Mouse (Mus musculus): ENCODE measurements around the gene Usf1. TPM values are rescaled to one million over a fixed set of nuclear protein-coding genes. Genes with fewer than 3 reads are reported as not detected.

Gene Usf1
- polyA plus RNA-seq, 1 experiment = 87.8 TPM

DNA sequence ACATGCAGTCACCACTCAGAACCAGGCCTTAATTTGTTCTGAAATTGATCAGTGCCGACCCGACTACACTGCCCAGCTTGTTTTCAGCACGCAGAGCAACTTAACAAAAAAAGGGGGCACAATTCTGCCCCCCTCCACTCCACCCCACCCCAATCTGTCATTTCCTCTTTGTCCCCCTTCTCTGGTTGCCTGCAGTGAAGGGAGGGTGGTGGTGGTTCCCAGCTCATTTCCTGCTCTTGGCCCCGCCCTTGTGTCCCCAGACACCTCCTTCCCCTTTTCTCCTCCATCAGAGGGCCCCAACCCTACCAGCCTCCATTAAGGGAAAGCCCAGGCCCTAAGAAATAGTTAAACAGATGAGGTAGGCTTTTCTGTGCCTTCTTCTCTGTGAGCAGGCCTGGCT is 21.0 kb upstream of the Usf1 start:
- TF ChIP-seq POLR2A (IDR thresholded peaks at IDR 0.05; ENCODE audit: low read depth, low read length) = no peak
- TF ChIP-seq CTCF (IDR thresholded peaks at IDR 0.05; ENCODE audit: extremely low read depth, insufficient read length, insufficient replicate concordance, low read depth, low read length) = no peak
- H3K36me3 ChIP-seq (ENCODE audit: control insufficient read depth, insufficient read depth, low read length) = no peaks in the 10 kb centered on the region
- H3K4me3 ChIP-seq (ENCODE audit: low read depth, low read length) = peak overlapping the region; percentile 73
- H3K4me1 ChIP-seq (ENCODE audit: control insufficient read depth, insufficient read depth, insufficient read length, low read length) = 0 out of 2 replicates have a peak, but pooled peaks cover 2% of the 10 kb centered on the region
- no peaks in the 10 kb centered on the region for H3K27me3 ChIP-seq (ENCODE audit: control insufficient read depth, insufficient read depth, low read length)
- WGBS = 70% methylated on average over 4 of the region's 4 CpGs
- peak overlapping the region; percentile 87 for H3K27ac ChIP-seq (ENCODE audit: insufficient read depth, low read depth, low read length)

DNA sequence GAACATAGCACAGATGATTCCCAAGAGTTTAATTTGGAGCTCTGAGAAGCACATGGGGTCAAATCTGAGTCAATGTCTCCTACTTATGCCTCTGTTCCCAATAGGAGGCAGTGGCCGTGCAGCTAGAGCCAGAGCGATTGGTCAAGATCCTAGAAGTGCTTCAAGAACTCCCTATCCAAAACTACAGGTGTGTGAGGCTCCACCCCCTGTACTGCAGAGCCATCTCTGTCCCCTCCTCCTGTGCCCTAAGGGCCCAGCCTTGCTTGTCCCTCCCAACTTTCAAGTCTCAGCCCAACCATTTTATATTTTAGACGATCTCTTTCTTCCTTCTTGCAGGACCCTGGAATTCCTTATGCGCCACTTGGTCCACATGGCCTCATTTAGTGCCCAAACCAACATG is 9.3 kb upstream of the Usf1 start:
- Histone ChIP-seq H3K4me3 (ENCODE audit: low read depth, low read length) (no peak overlapping the region), H3K27me3 (ENCODE audit: control insufficient read depth, insufficient read depth, low read length) (no peaks in the 10 kb centered on the region), H3K36me3 (ENCODE audit: control insufficient read depth, insufficient read depth, low read length) (no peaks in the 10 kb centered on the region; the same call in 1 of the 2 replicates), H3K4me1 (ENCODE audit: control insufficient read depth, insufficient read depth, insufficient read length, low read length) (no peaks in the 10 kb centered on the region), H3K27ac (ENCODE audit: insufficient read depth, low read depth, low read length) (no peak overlapping the region)
- 80% methylated on average over 4 of the region's 4 CpGs for WGBS
- no peak for TF ChIP-seq POLR2A (IDR thresholded peaks at IDR 0.05; ENCODE audit: low read depth, low read length)

DNA sequence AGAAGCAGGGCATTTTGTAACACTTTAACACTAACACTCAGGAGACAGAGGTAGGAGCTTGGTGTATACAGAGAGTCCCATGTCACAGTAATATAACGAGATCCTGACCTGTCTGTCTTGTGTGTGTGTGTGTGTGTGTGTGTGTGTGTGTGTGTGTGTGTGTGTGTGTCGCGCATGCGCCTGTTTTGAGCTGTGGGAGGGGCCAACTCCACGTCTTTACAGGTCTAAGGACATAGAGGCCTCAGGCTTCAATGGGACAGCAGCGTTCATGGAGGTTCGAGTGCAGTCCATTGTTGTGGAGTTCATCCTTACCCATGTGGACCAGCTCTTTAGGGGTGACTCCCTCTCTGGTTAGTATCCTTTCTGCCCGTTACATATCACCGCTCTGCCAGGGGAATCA is 8.1 kb upstream of the Usf1 start:
- TF ChIP-seq POLR2A (IDR thresholded peaks at IDR 0.05; ENCODE audit: low read depth, low read length) (no peak), CTCF (IDR thresholded peaks at IDR 0.05; ENCODE audit: extremely low read depth, insufficient read length, insufficient replicate concordance, low read depth, low read length) (no peak)
- no peaks in the 10 kb centered on the region for H3K4me1 ChIP-seq (ENCODE audit: control insufficient read depth, insufficient read depth, insufficient read length, low read length)
- no peaks in the 10 kb centered on the region; the same call in 1 of the 2 replicates for H3K36me3 ChIP-seq (ENCODE audit: control insufficient read depth, insufficient read depth, low read length)
- WGBS = 81% methylated on average over 9 of the region's 9 CpGs
- H3K27me3 ChIP-seq (ENCODE audit: control insufficient read depth, insufficient read depth, low read length) = no peaks in the 10 kb centered on the region
- H3K27ac ChIP-seq (ENCODE audit: insufficient read depth, low read depth, low read length) = no peak overlapping the region
- H3K4me3 ChIP-seq (ENCODE audit: low read depth, low read length) = no peak overlapping the region

DNA sequence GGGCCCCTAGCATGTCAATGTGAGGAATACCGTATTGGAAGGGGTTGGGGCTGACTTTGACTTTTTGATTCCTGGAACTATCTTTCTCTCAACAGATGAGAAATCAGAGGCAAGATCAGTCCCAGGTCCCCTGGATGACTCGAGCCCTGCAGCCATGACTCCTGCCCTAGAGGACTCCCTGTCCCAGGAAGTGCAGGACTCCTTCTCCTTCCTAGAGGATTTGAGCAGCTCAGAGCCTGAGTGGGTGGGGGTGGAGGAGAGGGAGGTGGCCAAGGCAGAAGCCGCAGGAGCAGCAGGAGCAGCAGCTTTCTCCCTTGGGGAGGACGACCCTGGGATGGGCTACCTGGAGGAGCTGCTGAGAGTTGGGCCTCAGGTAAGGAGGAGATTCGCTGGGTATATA is 3.9 kb upstream of the Usf1 start:
- Histone ChIP-seq H3K4me3 (ENCODE audit: low read depth, low read length) (no peak overlapping the region), H3K27ac (ENCODE audit: insufficient read depth, low read depth, low read length) (no peak overlapping the region), H3K27me3 (ENCODE audit: control insufficient read depth, insufficient read depth, low read length) (no peaks in the 10 kb centered on the region), H3K4me1 (ENCODE audit: control insufficient read depth, insufficient read depth, insufficient read length, low read length) (no peaks in the 10 kb centered on the region), H3K36me3 (ENCODE audit: control insufficient read depth, insufficient read depth, low read length) (no peaks in the 10 kb centered on the region; the same call in 1 of the 2 replicates)
- TF ChIP-seq POLR2A (IDR thresholded peaks at IDR 0.05; ENCODE audit: low read depth, low read length) (no peak), CTCF (IDR thresholded peaks at IDR 0.05; ENCODE audit: extremely low read depth, insufficient read length, insufficient replicate concordance, low read depth, low read length) (no peak)
- WGBS = 74% methylated on average over 5 of the region's 5 CpGs

DNA sequence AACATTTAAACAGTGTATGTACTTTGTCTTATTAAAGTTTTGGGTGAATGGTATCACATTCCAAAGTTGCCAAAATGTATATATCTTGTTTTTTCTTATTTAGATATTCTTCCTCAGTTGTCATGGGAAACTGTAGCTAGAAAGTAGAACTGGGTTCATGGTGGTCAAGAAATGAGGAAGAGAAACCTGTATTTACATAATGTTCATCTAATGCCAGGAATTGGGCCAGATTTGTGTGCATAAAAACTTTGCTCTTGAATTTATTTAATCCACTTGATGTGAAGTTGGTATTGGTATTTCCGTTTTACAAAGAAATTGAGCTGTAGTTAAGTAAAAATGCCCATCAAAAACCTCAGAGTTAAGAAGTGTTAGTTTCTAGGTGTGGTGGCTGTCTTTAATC is 882 bp upstream of the Usf1 start:
- 91% methylated on average over 1 of the region's 1 CpGs for WGBS
- no peak for TF ChIP-seq CTCF (IDR thresholded peaks at IDR 0.05; ENCODE audit: extremely low read depth, insufficient read length, insufficient replicate concordance, low read depth, low read length)
- Histone ChIP-seq H3K27ac (ENCODE audit: insufficient read depth, low read depth, low read length) (no peak overlapping the region), H3K4me3 (ENCODE audit: low read depth, low read length) (no peak overlapping the region), H3K27me3 (ENCODE audit: control insufficient read depth, insufficient read depth, low read length) (no peaks in the 10 kb centered on the region), H3K4me1 (ENCODE audit: control insufficient read depth, insufficient read depth, insufficient read length, low read length) (no peaks in the 10 kb centered on the region; the same call in 1 of the 2 replicates), H3K36me3 (ENCODE audit: control insufficient read depth, insufficient read depth, low read length) (peaks cover 2% of the 10 kb centered on the region)

DNA sequence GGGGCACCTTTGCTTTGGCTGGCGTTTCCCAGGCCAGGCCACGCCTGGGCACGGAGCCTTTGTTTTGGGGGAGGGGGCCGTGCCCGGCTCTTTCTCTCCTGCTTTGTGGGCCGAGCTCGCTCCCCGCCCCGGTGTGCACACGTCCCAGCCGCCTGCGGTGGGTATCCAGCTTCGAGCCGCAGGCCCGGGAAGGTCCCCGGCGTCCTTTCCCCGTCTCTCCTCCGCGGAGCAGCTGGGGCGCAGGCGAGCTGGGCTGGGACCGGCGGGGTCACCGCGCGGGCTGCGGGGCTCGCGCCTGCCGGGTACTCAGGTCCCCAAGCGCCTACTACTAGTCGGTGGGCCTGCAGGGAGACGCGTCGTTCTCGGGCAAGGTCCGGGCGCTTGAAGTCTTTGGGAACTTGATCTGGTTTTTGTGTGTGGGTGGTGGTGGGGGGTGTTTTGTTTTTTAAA is 404 bp downstream of the Usf1 start:
- H3K4me1 ChIP-seq (ENCODE audit: control insufficient read depth, insufficient read depth, insufficient read length, low read length) = no peaks in the 10 kb centered on the region; the same call in 1 of the 2 replicates
- H3K36me3 ChIP-seq (ENCODE audit: control insufficient read depth, insufficient read depth, low read length) = peaks cover 13% of the 10 kb centered on the region
- WGBS = under 1% methylated on average over 39 of the region's 39 CpGs
- H3K27me3 ChIP-seq (ENCODE audit: control insufficient read depth, insufficient read depth, low read length) = no peaks in the 10 kb centered on the region
- peak overlapping the region; percentile 89 for H3K27ac ChIP-seq (ENCODE audit: insufficient read depth, low read depth, low read length)
- TF ChIP-seq CTCF (IDR thresholded peaks at IDR 0.05; ENCODE audit: extremely low read depth, insufficient read length, insufficient replicate concordance, low read depth, low read length) (no peak), POLR2A (IDR thresholded peaks at IDR 0.05; ENCODE audit: low read depth, low read length) (no peak)
- peak overlapping the region; percentile 91 for H3K4me3 ChIP-seq (ENCODE audit: low read depth, low read length)

DNA sequence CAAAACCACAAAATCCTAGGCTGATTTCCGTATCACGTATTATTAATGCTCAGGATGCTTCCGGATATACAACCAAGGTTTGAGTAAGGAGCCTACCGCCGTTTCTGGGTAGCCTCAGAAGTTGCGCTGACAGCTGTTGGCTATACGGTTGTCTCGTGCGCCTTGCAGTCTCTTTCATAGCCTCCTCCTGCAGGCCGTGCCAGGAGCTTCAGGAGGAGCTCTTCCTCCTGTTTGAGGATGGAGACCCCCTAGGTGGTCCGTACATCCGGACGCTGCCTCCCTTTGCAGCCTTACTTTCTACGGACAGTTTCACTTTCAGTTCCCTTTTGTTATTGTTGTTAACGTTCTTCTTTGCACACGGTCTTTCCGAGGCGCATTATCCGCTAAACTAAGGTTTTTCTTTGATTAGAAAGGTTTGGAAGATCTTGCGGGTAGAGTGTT is 908 bp downstream of the Usf1 start:
- Histone ChIP-seq H3K4me1 (ENCODE audit: control insufficient read depth, insufficient read depth, insufficient read length, low read length) (no peaks in the 10 kb centered on the region; the same call in 1 of the 2 replicates), H3K27me3 (ENCODE audit: control insufficient read depth, insufficient read depth, low read length) (no peaks in the 10 kb centered on the region), H3K36me3 (ENCODE audit: control insufficient read depth, insufficient read depth, low read length) (peaks cover 18% of the 10 kb centered on the region), H3K4me3 (ENCODE audit: low read depth, low read length) (peak overlapping the region; percentile 91), H3K27ac (ENCODE audit: insufficient read depth, low read depth, low read length) (peak overlapping the region; percentile 89)
- 0 out of 2 replicates have a peak, but pooled peaks have one; percentile 12 for TF ChIP-seq CTCF (IDR thresholded peaks at IDR 0.05; ENCODE audit: extremely low read depth, insufficient read length, insufficient replicate concordance, low read depth, low read length)
- TF ChIP-seq POLR2A (IDR thresholded peaks at IDR 0.05; ENCODE audit: low read depth, low read length) = no peak; the same call in 1 of the 2 replicates
- under 1% methylated on average over 20 of the region's 20 CpGs for WGBS

Measured in small intestine, adult 2 months (tissue).